Mouse (Mus musculus): ENCODE results near the gene Acot2.
"Not testable (repeated sequence)": the region's sequence is repeated elsewhere in the genome, so short reads cannot be mapped to it uniquely, and the experiment has no call there.

Acot2 gene

GRCm38 (mm10) chr12:84038241-84038640, 50.6 kb downstream of the Acot2 start, which contains the start of gene Acot4:
Gene Acot4 (plus strand): TSS chr12:84038379.
- DNase-seq (ENCODE audit: low read depth, low spot score): not testable (repeated sequence)

GRCm38 (mm10) chr12:84038691-84039111, 51.0 kb downstream of the Acot2 start, which contains the start of gene Gm49366:
Gene Gm49366 (plus strand): TSS chr12:84038935.
- not testable (repeated sequence) for DNase-seq (ENCODE audit: low read depth, low spot score)

- DNase-seq (ENCODE audit: low read depth, low spot score): no peak
Observed at GRCm38 (mm10) chr12:84042248-84042647, 54.6 kb downstream of the Acot2 start.

Measured in c-Kit-negative CD71-positive TER-119-positive erythroid progenitor cells, embryonic 14.5 days (primary cell).